Mouse (Mus musculus): ENCODE measurements around the gene Gm10961.

DNA sequence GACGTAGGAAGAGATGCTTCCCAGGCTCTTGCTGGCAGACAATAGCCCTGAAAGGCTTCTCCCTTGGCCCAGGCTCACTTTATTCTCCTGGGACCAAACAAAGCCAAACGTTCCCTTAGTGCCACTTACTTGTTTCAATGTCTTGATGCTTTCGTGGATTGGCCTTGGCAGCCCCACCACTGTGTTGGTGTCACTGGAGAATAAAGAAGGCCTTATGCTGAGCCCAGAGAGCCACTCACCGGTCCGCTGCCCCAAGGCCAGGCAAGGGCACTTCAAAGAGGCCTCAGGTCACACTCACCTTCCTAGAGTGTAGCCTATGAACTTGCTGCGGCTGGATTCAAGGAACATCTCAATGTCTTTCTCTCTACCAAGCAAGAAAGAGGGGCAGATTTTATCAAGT, 11.2 kb upstream of the Gm10961 start:
- TF ChIP-seq GATA1 (IDR thresholded peaks at IDR 0.05; ENCODE audit: borderline replicate concordance, low read length) (no peak), FLI1 (IDR thresholded peaks at IDR 0.05; ENCODE audit: low read length) (no peak)

All from megakaryocyte, embryonic 14.5 days (primary cell).